Mouse (Mus musculus) cerebellum, adult 2 months (tissue): ENCODE measurements around the gene Tmprss6.

Experiments used
- CTCF ChIP-seq: fragments of 200-500 bp; IDR thresholded peaks from 2 replicates; pipeline ENCODE4 v1.5.1; 2011; ENCODE audit warnings: low read depth, mild to moderate bottlenecking, control low read depth, low read length, moderate library complexity, borderline replicate concordance; ENCODE audit not compliant: insufficient read depth
- POLR2A ChIP-seq: fragments of 200-500 bp; IDR thresholded peaks from 2 replicates; pipeline ENCODE4 v1.6.1; 2011; ENCODE audit warnings: low read length, control low read depth, borderline replicate concordance; ENCODE audit not compliant: insufficient read depth

- TF ChIP-seq CTCF (no peak), POLR2A (no peak)
Observed at GRCm38 (mm10) chr15:78438505-78438904, 29.9 kb downstream of the Tmprss6 start.
